Mouse (Mus musculus): ENCODE measurements at regions not wholly inside any gene's neighbourhood (a gene's known extent, or its start where the extent isn't known, plus 50 kb on each side); places are given as distances from the start of the nearest gene placed in this dataset.

DNA sequence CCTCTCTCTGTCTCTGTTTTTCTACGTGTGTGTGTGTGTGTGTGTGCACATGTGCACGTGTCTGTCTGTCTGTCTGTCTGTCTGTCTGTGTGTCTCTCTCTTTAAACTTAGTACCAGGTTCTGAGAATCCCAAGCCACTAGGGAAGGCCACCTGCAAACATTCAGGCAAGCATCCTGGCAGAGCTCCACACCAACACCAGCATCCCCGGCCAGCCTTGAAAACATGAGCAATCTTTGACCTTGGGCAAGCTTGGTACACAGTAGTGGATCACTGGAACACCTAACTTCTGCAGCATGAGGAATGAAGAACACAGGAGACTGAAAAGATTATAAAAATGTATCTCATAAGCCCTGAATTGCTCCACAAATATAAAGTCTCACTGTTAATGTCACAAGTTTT, 359.0 kb upstream of the Smim15 start:
- TF ChIP-seq CTCF (IDR thresholded peaks at IDR 0.05; ENCODE audit: low read depth) (no peak), EP300 (IDR thresholded peaks at IDR 0.05; ENCODE audit: low read depth) (no peak)
